Mouse (Mus musculus): ENCODE data around the gene Fzr1.

The Fzr1 gene

GRCm38 (mm10) chr10:81416581-81417226, 38.4 kb upstream of the Fzr1 start:
- in situ Hi-C loops (cut with MboI) = no loop called here

- in situ Hi-C loops (cut with MboI) = no loop called here
Observed at GRCm38 (mm10) chr10:81415549-81416310, 37.4 kb upstream of the Fzr1 start.

DNA sequence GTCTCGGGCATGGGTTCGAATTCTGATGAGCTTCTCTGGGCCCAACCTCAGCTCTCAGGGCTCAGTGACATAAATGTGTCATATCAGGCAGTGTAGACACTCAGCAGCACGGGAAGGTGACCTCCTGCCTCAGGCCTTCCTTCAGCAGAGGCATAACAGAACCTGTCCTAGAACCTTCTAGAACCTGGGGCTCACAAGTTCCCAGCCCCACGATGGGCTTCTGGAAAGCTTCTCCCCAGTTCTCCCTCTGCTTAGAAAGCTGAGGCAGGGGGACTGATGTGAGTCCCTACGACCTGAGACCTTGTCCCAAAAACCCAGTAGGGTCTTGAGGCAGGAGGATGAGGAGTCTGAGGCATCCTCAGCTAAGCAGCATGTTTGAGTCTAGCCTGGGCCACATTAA, 36.8 kb upstream of the Fzr1 start:
- in situ Hi-C loops (cut with MboI) = no loop called here

DNA sequence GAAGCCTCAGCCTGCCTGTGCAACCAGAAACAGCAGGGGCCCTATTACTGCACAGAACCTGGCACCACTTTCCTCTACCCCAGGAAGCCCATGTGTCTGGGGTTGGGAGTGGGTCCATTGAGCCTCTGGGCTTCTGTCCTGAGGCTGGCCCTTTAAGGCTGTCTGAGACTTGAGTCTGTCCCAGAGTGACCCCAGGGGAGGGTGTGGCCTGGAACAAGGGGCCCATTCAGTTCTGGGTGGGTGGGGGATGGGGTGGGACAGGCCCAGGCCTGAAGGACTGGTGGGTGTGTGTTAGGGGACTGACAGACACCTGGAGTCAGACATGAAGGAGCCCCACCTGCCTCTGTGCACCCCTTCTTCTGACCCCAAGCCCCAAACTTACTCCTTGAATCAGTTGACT, 36.4 kb upstream of the Fzr1 start:
- in situ Hi-C loops (cut with MboI) = no loop called here

DNA sequence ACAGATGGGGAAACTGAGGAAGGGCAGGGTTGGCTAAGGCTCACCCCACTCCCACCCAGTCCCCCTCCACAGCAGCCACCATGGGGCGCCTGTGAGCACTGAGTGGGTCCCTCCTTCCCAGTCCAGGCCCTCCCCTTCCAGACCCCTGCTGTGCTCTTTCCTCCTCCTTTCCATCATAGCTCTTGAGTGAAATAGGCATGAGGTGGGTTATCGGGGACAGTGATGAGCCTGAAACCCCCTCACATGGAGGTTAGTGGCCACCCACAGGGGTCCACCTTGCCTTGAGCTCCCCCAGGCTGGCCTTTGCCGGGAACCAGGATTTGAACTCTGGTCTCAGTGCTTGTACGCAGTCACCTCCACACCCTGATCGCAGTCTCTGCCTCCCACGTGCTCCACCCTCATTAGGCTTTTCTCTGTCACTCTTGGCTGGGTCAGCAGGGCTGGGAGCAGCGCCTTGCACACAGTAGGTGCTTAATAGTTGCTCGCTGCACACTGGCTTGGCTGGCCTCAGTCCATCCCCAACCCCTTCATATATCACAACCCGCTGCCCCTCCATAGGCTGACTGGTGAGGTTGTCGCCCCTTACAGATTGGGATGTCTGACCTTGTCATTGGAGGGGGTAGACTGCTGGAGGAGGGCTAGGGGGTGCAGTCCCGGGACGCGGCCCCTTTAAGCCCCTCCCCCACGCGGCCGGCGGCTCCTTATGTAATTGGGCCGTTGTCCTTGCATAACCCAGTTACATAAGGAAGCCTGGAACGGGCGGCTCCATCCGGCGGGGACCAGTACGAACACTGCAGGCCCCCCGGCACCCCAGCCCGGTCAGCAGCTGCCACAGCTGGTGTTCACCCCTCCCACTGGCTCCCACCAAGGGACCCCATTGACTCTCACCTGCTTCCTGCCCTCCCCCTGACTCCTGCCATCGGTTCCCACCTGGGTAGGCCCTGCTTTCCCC, 35.3 kb upstream of the Fzr1 start:
- in situ Hi-C loops (cut with MboI) = no loop called here

DNA sequence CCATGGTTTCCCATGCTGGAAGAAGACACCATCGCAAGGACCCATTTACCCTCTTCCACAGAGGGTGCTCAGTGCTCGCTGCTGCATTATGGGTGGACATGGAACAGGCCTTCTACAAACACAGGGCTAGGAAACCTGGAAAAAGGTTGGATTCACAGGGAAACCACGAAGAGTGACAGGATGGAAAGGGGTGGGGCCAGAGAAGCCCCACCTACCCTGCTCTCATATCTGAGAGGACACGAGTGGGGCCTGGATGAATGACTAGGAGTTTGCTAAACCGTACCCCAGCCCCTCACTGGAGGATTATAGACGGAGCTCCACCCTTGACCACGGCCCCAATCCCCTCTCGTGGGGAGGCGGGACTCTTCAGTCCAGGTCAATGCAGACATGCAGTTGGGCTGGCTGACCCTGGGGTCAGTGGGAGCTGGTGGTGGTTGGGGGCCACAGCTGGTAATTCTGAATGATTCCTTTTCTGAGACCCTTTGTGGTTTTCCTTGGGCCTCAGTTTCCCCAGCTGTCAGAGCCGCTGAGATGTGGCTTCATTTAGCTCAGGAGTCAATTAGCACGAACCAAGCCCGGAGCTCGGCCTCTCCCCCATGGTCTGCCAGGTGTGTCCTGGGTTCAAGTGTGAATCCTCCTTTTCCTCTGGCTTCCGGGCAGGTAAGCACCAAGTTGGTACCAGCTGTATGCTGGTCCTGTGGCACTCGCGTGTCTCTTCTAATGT, 34.4 kb upstream of the Fzr1 start:
- in situ Hi-C loops (cut with MboI) = no loop called here

DNA sequence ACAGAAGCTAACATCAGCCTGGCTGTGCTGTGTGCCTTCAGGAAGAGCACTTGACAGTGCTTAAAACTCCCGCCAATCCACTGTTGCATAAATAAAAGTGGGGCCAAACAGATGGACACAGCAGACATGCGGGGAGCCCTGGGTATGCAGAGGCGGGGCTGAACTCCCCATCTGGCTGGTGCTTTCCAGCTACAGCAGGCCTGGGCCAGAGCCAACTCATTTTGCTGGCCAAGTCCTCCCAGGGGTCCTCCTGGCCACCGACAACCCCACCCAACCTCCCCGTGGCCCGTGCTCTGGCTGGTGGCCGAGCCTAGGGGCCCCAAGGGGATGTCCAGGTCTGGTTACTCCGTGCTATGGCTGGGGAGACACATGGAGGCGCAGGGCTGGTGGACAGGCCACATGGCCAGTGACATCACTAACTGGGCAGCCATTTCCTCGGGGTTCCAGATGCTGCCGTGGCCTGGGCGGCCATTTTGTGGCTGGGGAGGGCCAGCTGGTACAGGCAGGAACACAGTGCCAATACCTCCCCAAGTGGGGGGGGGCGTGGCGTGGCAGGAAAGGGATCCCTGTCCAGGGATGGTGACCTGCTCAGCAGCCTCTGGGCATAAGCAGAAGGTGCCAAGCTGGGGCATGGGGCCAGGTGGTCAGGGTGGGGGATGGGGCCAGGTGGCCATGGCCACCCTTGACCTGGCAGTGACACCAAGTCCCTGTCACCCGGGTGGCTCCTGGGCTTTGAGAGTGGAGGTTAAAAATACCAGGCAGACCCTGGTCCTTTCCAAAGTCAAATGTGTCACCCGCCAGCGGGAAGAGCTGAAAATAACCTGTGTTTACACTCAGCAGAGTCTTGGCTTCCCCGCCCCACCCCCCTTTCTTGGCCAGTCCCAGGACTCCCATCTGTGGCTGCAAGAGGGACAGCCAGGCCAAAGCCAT, 33.4 kb upstream of the Fzr1 start:
- in situ Hi-C loops (cut with MboI) = no loop called here

DNA sequence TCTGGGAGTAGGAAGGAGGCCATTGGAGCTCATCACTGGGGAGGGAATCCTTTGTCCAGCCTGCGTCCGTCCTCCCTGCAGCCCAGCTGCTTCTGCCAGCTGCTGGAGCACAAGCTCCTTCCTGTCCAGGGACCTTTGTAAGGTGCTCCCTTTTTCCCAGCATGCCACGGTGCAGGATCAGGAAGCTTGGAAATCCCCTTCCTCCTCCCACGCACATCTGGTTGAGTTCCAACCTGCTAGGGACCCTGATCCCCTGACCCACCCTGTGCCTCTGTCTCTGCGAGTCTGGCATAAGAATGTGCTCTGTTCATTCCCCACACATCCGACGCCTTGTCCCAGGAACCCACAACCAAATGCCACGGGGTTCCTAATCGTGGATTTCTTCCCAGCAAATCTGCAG, 32.7 kb upstream of the Fzr1 start:
- in situ Hi-C loops (cut with MboI) = no loop called here

DNA sequence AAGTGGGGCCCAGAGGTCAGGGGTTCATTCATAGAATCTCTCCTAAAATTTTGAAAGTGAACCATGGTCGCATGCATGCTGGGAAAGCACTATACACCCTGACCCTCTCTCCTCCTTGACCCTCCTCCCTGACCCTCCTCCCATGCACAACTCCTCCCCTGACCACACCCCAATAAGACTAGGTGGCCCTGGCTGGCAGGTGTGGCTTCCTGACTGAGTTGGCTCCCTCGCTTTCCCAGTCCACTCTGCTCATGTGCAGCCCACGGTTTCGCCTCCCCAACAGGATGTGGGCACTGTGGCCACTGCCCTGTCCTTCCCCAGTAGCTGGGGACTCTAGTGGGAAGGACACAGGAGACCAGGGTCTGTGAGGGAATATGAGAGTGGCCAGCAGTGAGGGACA, 32.0 kb upstream of the Fzr1 start:
- in situ Hi-C loops (cut with MboI) = no loop called here

- in situ Hi-C loops (cut with MboI) = loop anchor here (5.0 kb wide), 1 partner anchor 33 kb away; no protein-coding TSS in a partner anchor
Observed at GRCm38 (mm10) chr10:81409330-81409729, 31.0 kb upstream of the Fzr1 start.

DNA sequence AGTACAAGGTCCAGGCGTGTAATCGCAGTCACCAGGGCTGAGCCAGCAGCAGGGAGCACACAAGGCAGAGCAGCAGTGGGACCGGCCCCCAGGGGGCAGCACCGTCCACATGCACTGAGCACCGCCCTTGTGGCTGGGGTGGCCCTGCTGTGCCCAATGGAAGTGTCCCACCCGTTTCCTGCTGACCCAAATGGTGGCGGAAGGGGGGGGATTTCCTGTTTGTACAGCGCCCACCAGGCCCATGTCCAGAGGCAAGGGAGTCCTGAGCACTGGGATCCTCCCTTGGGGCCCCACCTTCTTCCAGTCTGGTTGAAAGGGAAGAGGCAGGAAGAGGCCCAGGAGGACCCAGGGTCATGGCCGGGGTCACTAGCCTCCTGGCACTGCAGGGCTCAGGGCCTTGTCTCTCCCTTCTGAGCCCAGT, 30.6 kb upstream of the Fzr1 start:
- in situ Hi-C loops (cut with MboI) = loop anchor here (5.0 kb wide), 1 partner anchor 33 kb away; no protein-coding TSS in a partner anchor

GRCm38 (mm10) chr10:81408424-81408729, 30.1 kb upstream of the Fzr1 start:
- in situ Hi-C loops (cut with MboI) = loop anchor here (5.0 kb wide), 1 partner anchor 34 kb away; no protein-coding TSS in a partner anchor

DNA sequence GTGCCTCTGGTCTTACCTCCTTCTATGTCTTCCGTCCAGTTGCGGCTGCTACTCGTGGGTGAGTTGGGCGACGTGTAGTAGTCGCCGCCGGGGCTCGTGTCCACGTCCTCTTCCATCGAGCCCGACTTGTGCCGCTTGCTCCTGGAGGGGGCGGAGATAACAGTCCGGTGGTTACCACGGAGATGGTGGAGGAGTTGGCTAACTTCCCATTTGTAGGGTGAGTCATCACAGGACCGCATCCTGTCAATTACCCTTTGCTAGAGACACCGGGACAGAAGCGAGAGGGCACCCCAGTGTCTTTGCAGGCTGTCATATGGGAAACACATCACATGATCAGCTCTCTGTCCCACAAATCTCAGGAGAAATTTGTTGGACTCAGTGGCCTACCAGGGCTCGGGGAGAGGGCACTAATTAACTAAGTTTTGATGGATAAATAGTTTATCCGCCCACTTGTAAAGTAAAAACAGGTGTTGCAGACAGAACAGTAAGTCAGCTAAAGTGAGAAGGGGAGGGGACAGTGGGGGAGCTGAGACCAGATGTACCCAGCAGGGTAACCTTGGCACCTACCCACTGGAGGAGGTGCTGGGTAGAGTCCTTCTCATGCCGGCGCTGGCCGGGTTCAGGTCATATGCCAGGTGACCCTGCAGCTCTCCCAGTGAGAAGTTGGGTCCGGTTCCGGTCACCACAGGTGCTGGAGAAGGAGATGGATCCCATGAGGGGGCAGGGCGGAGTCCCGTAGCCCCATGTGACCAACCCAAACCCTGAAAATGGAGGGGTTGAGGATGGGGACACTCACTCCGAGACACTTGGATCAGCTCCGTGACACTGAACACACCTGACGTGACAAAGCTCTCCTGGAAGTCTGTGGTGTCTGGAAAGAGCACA, 29.5 kb upstream of the Fzr1 start:
- in situ Hi-C loops (cut with MboI) = loop anchor here (5.0 kb wide), 1 partner anchor 35 kb away; no protein-coding TSS in a partner anchor

DNA sequence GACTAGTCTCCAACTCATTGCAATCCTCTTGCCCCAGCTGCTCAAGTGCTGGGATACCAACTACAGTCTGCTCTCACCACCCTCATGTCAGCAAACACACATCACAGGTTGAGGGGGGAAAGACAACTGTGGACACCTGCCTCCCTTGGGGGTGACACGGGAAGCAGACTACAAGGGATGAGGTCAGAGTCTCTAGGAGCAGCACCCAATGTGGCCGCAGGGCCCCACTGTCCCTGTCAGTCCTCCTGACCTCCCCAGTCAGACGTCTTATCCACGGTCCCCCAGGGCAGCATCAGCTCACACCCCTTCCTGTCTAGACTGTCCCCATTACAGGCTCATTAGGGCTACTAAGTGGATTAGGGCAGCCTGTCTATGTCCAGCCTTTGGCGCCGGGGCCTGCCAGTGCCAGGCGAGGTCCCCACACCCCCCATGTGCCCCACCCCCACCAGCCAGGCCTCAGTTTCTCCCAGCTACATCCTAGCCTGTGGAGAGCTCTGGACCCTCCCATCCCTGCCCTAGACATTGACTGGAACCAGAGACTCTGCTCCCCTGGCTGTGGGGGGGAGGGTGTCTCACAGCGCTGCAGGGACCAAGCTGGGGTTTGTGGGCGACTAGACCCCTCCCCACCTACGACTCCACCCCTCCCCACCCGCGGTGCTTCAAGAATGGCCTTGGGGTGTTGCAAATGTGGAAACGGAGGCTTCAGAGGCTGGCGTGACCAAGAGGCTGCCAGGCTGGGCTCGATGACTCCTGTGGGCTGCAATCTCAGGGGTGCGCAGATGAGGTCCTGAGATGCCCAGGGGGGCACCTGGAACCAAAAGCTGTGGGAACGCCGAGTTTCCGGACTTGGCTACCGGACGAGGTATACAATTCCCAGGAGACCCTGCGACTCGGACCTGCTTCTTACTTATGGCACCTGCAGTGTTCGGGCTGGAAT, 28.5 kb upstream of the Fzr1 start:
- in situ Hi-C loops (cut with MboI) = loop anchor here (5.0 kb wide), 1 partner anchor 36 kb away; no protein-coding TSS in a partner anchor

DNA sequence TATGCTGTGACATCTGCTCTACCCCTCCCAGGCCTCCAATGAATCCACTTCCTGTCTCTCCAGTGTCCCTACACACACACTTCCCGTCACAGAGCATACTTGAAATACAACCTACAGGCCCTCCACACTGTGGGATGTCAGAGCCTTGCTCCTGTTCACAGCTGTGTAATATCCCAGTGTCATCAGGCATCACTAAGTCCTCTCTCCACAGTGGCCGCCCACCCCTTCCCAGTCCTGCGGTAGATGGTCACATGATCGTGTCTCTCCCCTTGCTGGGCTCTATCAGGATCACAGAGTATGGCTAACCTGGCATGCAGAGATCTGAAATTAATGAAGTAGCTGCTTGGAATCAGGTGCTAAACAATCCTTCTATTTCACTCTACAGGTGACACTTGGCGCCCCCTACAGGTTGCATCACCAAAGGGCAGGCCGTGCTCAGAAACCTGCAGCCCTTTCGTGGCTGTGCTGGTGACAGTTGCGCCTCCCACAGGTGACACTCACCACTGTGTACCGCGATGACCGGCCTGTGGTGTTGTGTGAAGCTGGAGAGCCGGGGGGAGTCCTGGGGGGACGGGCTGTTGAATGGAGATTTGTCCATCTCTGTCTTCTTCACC, 27.4 kb upstream of the Fzr1 start:
- in situ Hi-C loops (cut with MboI) = loop anchor here (5.0 kb wide), 1 partner anchor 37 kb away; no protein-coding TSS in a partner anchor

DNA sequence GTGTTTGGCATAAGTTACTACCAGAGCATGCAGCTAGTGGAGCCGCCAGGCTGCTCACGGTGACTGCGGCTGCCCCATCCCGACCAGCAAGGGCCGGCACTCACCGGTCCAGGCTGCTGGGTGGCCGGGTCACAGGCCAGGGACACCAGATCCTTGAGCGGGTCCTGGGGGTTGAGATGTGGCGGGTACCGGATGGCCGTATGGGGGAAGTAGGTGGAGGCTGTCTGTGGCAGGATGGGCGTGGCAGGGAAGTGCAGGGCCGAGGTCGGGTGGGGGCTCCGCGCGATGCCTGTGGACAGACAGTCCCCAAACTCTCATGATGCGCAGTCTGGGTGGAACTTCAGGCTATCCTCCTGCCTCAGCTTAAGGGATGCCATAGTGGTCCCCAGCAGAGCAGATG, 26.4 kb upstream of the Fzr1 start:
- in situ Hi-C loops (cut with MboI) = loop anchor here (5.0 kb wide), 1 partner anchor 38 kb away; no protein-coding TSS in a partner anchor

GRCm38 (mm10) chr10:81404082-81404481, 25.8 kb upstream of the Fzr1 start:
- in situ Hi-C loops (cut with MboI) = no loop called here

GRCm38 (mm10) chr10:81403511-81403910, 25.2 kb upstream of the Fzr1 start:
- in situ Hi-C loops (cut with MboI) = no loop called here
